Mouse (Mus musculus) thymus, adult 2 months (tissue): ENCODE measurements around the gene Accsl.

Experiments used
- CTCF ChIP-seq: fragments of 200-500 bp; IDR thresholded peaks from 2 replicates; pipeline ENCODE4 v1.5.1; 2012; ENCODE audit warnings: mild to moderate bottlenecking, control low read depth, low read length, moderate library complexity, borderline replicate concordance; ENCODE audit not compliant: control insufficient read depth, poor library complexity, insufficient read depth; ENCODE audit errors: extremely low read depth
- POLR2A ChIP-seq: fragments of 200-500 bp; IDR thresholded peaks from 2 replicates; pipeline ENCODE4 v1.6.1; 2012; ENCODE audit warnings: mild to moderate bottlenecking, low read length, control low read depth, moderate library complexity; ENCODE audit not compliant: control insufficient read depth, poor library complexity, insufficient read depth; ENCODE audit errors: extremely low read depth

DNA sequence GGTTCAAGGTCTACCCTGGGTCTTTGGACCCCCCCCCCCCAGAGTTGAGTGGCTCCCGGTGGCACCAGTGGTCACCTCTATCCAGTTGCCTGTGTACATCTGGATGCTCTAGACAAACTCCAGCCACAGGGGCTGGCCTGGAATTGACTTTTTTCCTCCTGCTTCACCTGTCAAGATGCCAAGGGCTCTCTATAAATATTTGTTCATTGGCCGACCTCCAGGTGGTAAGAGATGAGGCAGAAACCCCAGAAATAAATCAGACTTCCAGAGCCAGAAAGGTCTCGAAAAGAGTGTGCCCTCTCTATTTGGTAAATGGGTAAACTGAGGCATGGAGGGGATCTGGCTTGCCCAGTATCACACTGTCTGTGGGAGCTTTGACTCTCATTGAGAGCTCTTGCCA lies 12.0 kb upstream of the Accsl start:
- TF ChIP-seq POLR2A (no peak), CTCF (no peak)
